Mouse (Mus musculus): Measurements from ENCODE around the gene Dnaaf5. TPM values are rescaled to one million over a fixed set of nuclear protein-coding genes. Genes with fewer than 3 reads are reported as not detected.

The Dnaaf5 gene
- polyA plus RNA-seq (2021; fragmentation: Nextera tagmentation), result 1.0 and 3.0 TPM in 2 replicates
- long read RNA-seq, experiment 1, transcript Dnaaf5-201 (13 exons, 3,450 nt), result major isoform, 8 of 12 reads
- long read RNA-seq, experiment 1, partial matches to known transcripts, result 3 of 12 reads
- long read RNA-seq, experiment 1, other reads (novel, unspliced or antisense), result 1 of 12 reads
- long read RNA-seq, experiment 2, result 0 reads

DNA sequence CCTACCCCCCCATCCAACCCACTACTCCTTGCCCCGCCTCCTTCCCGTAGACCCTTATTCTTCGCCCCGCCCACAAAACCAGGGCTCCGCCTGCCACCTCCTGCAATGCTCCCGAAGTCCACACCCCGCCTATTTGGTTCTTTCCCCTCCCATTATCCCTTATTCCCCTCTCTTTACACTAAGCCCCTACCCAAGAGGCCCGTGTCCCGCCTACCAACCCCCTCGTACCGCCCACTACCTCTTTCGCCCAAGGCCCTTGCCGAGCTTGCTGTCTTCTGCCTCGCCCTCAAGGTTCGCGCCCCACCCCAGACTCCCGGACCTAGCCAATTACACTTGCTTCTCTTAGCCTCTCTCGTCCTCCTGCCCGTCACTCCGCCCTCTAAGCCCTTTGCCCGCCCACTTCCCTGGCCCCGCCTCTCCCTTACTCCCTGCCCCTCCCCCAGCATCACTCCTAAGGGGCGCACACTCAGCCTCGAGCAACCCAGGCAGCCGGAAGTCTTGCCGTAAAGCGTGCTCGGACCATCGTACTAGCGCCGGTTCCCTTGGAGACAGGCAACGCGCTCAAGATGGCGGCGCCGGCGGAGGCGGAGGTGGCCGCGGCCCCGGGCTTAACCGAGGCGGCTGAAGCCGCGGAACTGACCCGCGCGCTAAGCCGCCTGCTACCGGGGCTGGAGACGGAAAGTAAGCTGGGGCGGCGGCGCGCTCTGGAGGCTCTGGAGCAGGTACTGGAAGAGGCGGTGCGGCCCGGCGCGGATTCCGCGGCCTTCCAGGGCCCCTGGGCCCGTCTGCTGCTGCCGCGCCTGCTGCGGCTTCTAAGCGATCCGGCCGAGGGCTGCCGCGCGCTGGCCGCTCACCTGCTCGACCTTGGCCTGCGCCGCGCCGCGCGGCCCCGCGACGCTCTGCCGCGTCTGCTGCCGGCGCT, at the start of gene Dnaaf5, which contains the start of gene Prkar1b:
TSS of gene Dnaaf5 (plus strand) at position 543 of the 922 bp plus-strand sequence.
TSS of gene Prkar1b (minus strand) at position 321 of the 922 bp plus-strand sequence.

DNA sequence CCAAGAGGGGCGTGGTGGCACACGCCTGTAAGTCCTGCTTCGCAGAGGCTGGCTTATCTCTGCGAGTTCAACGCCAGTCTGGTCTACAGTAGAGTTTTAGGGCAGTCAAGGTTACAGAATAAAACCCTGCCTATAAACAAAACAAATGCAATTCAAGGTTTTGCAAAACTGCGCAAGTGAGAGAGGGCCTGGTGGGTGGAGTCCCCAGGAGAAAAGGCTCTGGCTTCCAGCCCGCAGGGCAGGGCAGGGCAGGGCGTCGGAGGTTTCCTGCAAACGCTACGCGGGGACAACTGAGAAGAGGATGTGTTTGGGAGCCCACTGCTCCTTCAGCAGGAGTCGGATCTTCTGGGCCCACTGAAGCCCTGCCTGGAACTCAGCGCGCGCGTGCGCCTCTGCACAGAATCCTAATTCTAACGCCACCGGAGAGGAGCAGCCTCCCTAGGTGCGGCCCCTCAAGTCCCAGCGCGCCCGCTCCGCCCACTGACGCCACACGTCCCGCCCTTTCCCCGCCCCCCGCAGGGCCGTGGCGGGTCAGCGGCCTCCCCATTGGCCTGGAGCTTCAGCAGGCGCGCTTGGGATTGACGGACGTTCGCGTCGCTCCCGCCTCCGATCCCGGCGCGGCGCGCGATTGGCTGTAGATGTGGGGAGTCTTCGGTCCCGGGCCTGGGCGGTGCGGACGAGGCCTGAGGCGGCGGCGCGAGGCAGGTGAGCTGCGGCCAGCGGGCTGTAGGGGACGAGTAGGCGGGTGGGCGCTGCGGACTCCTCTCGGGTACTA, 50.2 kb downstream of the Dnaaf5 start, which contains the start of gene Sun1:
TSS of gene Sun1 (plus strand) at position 643 of the 775 bp plus-strand sequence.

Other genes starting within 250 kb of the Dnaaf5 start
- gene Pdgfa, start 152.9 kb upstream of the Dnaaf5 start, polyA plus RNA-seq (2021; fragmentation: Nextera tagmentation), result 40.2 and 51.9 TPM in 2 replicates
- gene Prkar1b, start 222 bp upstream of the Dnaaf5 start, polyA plus RNA-seq (2021; fragmentation: Nextera tagmentation), result 573 and 705 TPM in 2 replicates
- 41.0 and 60.5 TPM in 2 replicates for gene Sun1, start 50.4 kb downstream of the Dnaaf5 start, polyA plus RNA-seq (2021; fragmentation: Nextera tagmentation)
- 52.9 and 96.7 TPM in 2 replicates for gene Get4, start 102.1 kb downstream of the Dnaaf5 start, polyA plus RNA-seq (2021; fragmentation: Nextera tagmentation)
- gene Adap1, start 175.4 kb downstream of the Dnaaf5 start, polyA plus RNA-seq (2021; fragmentation: Nextera tagmentation), result 55.0 and 60.0 TPM in 2 replicates
- gene Cox19, start 201.2 kb downstream of the Dnaaf5 start, polyA plus RNA-seq (2021; fragmentation: Nextera tagmentation), result 57.7 and 65.3 TPM in 2 replicates
- gene Cyp2w1, start 202.4 kb downstream of the Dnaaf5 start, polyA plus RNA-seq (2021; fragmentation: Nextera tagmentation), result not detected in 2 replicates
- 7.7 and 12.2 TPM in 2 replicates for gene Gpr146, start 227.5 kb downstream of the Dnaaf5 start, polyA plus RNA-seq (2021; fragmentation: Nextera tagmentation)